Mouse (Mus musculus) intestine, embryonic 16.5 days (tissue): ENCODE results near the gene Tut1. TPM values are rescaled to one million over a fixed set of nuclear protein-coding genes. Genes with fewer than 3 reads are reported as not detected.
"Not testable (repeated sequence)": the region's sequence is repeated elsewhere in the genome, so short reads cannot be mapped to it uniquely, and the experiment has no call there.

Experiments used
- ATAC-seq: fragments of 200-750 bp; cut with Nextera tagmentation; 2 replicates; pipeline ENCODE4 v1.8.0; 2017; ENCODE audit warnings: moderate TSS enrichment, moderate library complexity
- H3K27ac ChIP-seq: fragments of 300-500 bp; sonication (generic); 2 replicates; pipeline ENCODE4 v1.5.1; 2014; ENCODE audit warnings: mild to moderate bottlenecking, low read length
- H3K27me3 ChIP-seq: fragments of 300-500 bp; sonication (generic); replicated peaks from 2 replicates; pipeline ENCODE4 v1.6.1; 2014; ENCODE audit warnings: low read length, control low read depth, mixed read lengths; ENCODE audit not compliant: control insufficient read depth, insufficient read depth
- H3K36me3 ChIP-seq: fragments of 300-500 bp; sonication (generic); 2 replicates; pipeline ENCODE4 v1.6.1; 2014; ENCODE audit warnings: low read length, control low read depth; ENCODE audit not compliant: control insufficient read depth, insufficient read depth
- H3K4me1 ChIP-seq: fragments of 300-500 bp; sonication (generic); 2 replicates; pipeline ENCODE4 v1.6.1; 2014; ENCODE audit warnings: low read length, control low read depth, mixed read lengths; ENCODE audit not compliant: control insufficient read depth, insufficient read depth
- H3K4me2 ChIP-seq: fragments of 300-500 bp; sonication (generic); 2 replicates; pipeline ENCODE4 v1.6.1; 2014; ENCODE audit warnings: low read depth, low read length, control low read depth
- H3K4me3 ChIP-seq: fragments of 300-500 bp; sonication (generic); 2 replicates; pipeline ENCODE4 v1.5.1; 2014; ENCODE audit warnings: mild to moderate bottlenecking, low read length
- H3K9ac ChIP-seq: fragments of 300-500 bp; sonication (generic); 2 replicates; pipeline ENCODE4 v1.6.1; 2014; ENCODE audit warnings: low read depth, low read length
- H3K9me3 ChIP-seq: fragments of 300-500 bp; sonication (generic); 2 replicates; pipeline ENCODE4 v1.6.1; 2016; ENCODE audit warnings: low read length, control low read depth; ENCODE audit not compliant: control insufficient read depth
- WGBS: fragments of 180-500 bp; shearing (Covaris S2); extraction: QIAGEN DNeasy Blood & Tissue Kit; methylation state at CpG from one replicate; pipeline ENCODE4 v1.1.7; 2014; 5-methylcytosine and 5-hydroxymethylcytosine counted together
- polyA plus RNA-seq: library from polyadenylated mRNA; unstranded; fragments of >200 nt; fragmentation: Nextera tagmentation; extraction: Ambion mirVana; gene quantifications from 2 replicates; pipeline ENCODE4 v1.2.1, GENCODE M21; 2015

Tut1 gene
- polyA plus RNA-seq, 1 experiment from 2014 or later, result 31.7 TPM

GRCm38 (mm10) chr19:8992769-8993624 lies 39.4 kb downstream of the Tut1 start:
- Histone ChIP-seq H3K4me3 (peak overlapping the region; percentile 13; the same call in 1 of the 2 replicates), H3K36me3 (no peaks in the 10 kb centered on the region), H3K4me2 (peak overlapping the region; percentile 84), H3K9me3 (no peaks in the 10 kb centered on the region), H3K4me1 (peaks cover 75% of the 10 kb centered on the region), H3K27ac (peak overlapping the region; percentile 97), H3K9ac (peak overlapping the region; percentile 51), H3K27me3 (no peaks in the 10 kb centered on the region)
- ATAC-seq, result peak; percentile 4; the same call in 1 of the 2 replicates
- 33% methylated on average over 12 of the region's 12 CpGs for WGBS

GRCm38 (mm10) chr19:8993625-8993912 lies 39.9 kb downstream of the Tut1 start:
- H3K36me3 ChIP-seq, result no peaks in the 10 kb centered on the region
- WGBS, result 54% methylated on average over 2 of the region's 2 CpGs
- no peaks in the 10 kb centered on the region for H3K9me3 ChIP-seq
- no peak for ATAC-seq
- peak overlapping the region; percentile 17; the same call in 1 of the 2 replicates for H3K27ac ChIP-seq
- 0 out of 2 replicates have a peak overlapping the region, but pooled peaks have one; percentile 2 for H3K9ac ChIP-seq
- no peak overlapping the region for H3K4me3 ChIP-seq
- peaks cover 75% of the 10 kb centered on the region for H3K4me1 ChIP-seq
- peak overlapping the region; percentile 84 for H3K4me2 ChIP-seq
- H3K27me3 ChIP-seq, result no peaks in the 10 kb centered on the region

GRCm38 (mm10) chr19:8994813-8995607 lies 41.4 kb downstream of the Tut1 start:
- H3K27ac ChIP-seq, result peak overlapping the region; percentile 21; the same call in 1 of the 2 replicates
- no peak overlapping the region for H3K4me2 ChIP-seq
- peak; percentile 24 for ATAC-seq

GRCm38 (mm10) chr19:8996601-8997000 lies 43.0 kb downstream of the Tut1 start:
- WGBS, result 91% methylated on average over 6 of the region's 6 CpGs
- Histone ChIP-seq H3K4me2 (no peak overlapping the region), H3K4me1 (peaks cover 68% of the 10 kb centered on the region), H3K27me3 (no peaks in the 10 kb centered on the region), H3K4me3 (no peak overlapping the region), H3K9me3 (no peaks in the 10 kb centered on the region), H3K9ac (no peak overlapping the region), H3K36me3 (0 out of 2 replicates have a peak, but pooled peaks cover under 1% of the 10 kb centered on the region), H3K27ac (peak overlapping the region; percentile 76; the same call in 1 of the 2 replicates)
- ATAC-seq, result no peak

More at GRCm38 (mm10) chr19:8994813-8995607, 41.4 kb downstream of the Tut1 start:
- Histone ChIP-seq H3K4me1 (peaks cover 77% of the 10 kb centered on the region), H3K36me3 (no peaks in the 10 kb centered on the region), H3K27me3 (no peaks in the 10 kb centered on the region), H3K9ac (no peak overlapping the region), H3K4me3 (no peak overlapping the region), H3K9me3 (no peaks in the 10 kb centered on the region)
- whole genome bisulfite sequencing, result 52% methylated on average over 10 of the region's 10 CpGs

GRCm38 (mm10) chr19:8997546-8997945 lies 43.9 kb downstream of the Tut1 start:
- peak; percentile 95 for ATAC-seq
- Histone ChIP-seq H3K9ac (0 out of 2 replicates have a peak overlapping the region, but pooled peaks have one; percentile 30), H3K4me1 (peaks cover 59% of the 10 kb centered on the region), H3K27ac (peak overlapping the region; percentile 76), H3K27me3 (no peaks in the 10 kb centered on the region), H3K4me3 (no peak overlapping the region), H3K36me3 (peaks cover 7% of the 10 kb centered on the region; the same call in 1 of the 2 replicates), H3K4me2 (peak overlapping the region; percentile 38), H3K9me3 (no peaks in the 10 kb centered on the region)
- 36% methylated on average over 4 of the region's 4 CpGs for WGBS

GRCm38 (mm10) chr19:8998546-8998945 lies 44.9 kb downstream of the Tut1 start:
- H3K36me3 ChIP-seq, result peaks cover 10% of the 10 kb centered on the region
- H3K4me2 ChIP-seq, result no peak overlapping the region
- H3K27ac ChIP-seq, result no peak overlapping the region
- H3K27me3 ChIP-seq, result no peaks in the 10 kb centered on the region
- 79% methylated on average over 6 of the region's 6 CpGs for WGBS
- ATAC-seq, result no peak
- H3K9me3 ChIP-seq, result no peaks in the 10 kb centered on the region
- H3K4me3 ChIP-seq, result no peak overlapping the region
- H3K4me1 ChIP-seq, result peaks cover 50% of the 10 kb centered on the region
- H3K9ac ChIP-seq, result no peak overlapping the region

- Histone ChIP-seq H3K27ac (no peak overlapping the region), H3K9me3 (no peaks in the 10 kb centered on the region), H3K36me3 (peaks cover 13% of the 10 kb centered on the region), H3K27me3 (no peaks in the 10 kb centered on the region), H3K4me3 (no peak overlapping the region), H3K4me1 (peaks cover 45% of the 10 kb centered on the region), H3K9ac (no peak overlapping the region), H3K4me2 (no peak overlapping the region)
- 74% methylated on average over 4 of the region's 4 CpGs for WGBS
- ATAC-seq, result no peak
Measured at GRCm38 (mm10) chr19:8999223-8999622, 45.6 kb downstream of the Tut1 start.

- not testable (repeated sequence) for H3K4me2 ChIP-seq, H3K4me3 ChIP-seq, H3K9me3 ChIP-seq, H3K27me3 ChIP-seq, H3K9ac ChIP-seq, ATAC-seq, H3K4me1 ChIP-seq, H3K27ac ChIP-seq
- WGBS, result 95% methylated on average over 2 of the region's 2 CpGs
- peaks cover 22% of the 10 kb centered on the region for H3K36me3 ChIP-seq
Measured at GRCm38 (mm10) chr19:9006915-9007314, 53.3 kb downstream of the Tut1 start.
